Mouse (Mus musculus) erythroblast, adult 5-6 weeks (primary cell): ENCODE data around the gene Gm10134. TPM values are rescaled to one million over a fixed set of nuclear protein-coding genes. Genes with fewer than 3 reads are reported as not detected.

Experiments
- ATAC-seq: replicated peaks from 2 replicates; pipeline ENCODE4 v1.8.0; 2016; ENCODE audit warnings: moderate number of reproducible peaks, mild to moderate bottlenecking, moderate TSS enrichment, inconsistent platforms; ENCODE audit not compliant: poor library complexity, low FRiP score, severe bottlenecking
- total RNA-seq, 2 experiments: library from RNA; stranded (forward) in 1 of 2; stranded (reverse) in 1 of 2; fragments of 150-400 nt in 1 of 2; fragments of 200-764, 138-1000 nt in 1 of 2; gene quantifications; 2 replicates each; pipeline versions ENCODE4 v1.2.3 to v1.2.4; 2015 to 2017; ENCODE audit warnings: low replicate concordance in 2 of 2

The Gm10134 gene
- total RNA-seq, 2 experiments from 2014 or later: not detected

DNA sequence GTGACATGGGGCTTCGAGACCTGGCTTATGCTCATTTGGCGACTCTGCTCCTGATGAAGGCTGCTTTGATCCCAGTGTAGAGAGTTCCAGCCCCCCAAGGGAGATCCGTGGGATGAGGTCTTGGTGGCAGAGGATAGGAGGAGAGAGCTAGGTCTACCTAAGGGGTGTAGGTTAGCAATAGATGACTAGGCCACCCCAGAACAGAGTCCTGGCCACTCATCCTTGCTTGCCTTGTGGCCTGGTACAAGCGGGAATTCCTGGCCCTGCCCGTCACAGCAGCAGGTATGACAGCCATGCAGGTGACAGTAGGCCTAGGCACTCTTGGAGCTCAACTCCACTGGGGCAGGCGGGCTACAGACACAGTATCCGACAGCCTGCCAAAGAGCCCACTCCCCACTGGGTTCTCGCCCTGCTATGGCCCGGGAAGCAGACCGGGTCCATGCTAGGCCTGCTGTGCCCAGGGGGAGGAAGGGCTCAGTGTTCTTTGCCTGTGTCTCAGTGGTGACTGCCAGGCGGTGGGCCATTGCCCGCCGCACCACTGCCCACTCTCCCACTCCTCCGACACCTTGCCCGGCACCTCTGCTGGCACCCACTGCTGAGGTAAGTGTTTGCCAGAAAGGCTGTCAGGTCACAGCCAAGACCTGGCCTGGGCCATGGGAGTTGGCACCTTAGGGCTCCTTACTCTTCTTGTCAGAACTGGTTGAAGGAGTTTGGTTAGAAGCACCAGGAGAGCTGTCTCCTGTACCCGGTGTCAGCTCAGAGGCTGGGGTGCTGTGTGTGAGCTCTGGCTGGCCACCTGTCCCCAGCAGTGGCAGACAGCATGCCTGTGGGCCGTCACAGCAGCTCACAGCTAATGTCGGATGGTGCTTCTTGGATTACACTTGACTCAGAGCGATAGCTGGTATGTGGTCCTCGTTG is 21.8 kb downstream of the Gm10134 start:
- ATAC-seq: no peak

GRCm38 (mm10) chr2:28528354-28528730 is 22.4 kb downstream of the Gm10134 start:
- ATAC-seq: no peak

DNA sequence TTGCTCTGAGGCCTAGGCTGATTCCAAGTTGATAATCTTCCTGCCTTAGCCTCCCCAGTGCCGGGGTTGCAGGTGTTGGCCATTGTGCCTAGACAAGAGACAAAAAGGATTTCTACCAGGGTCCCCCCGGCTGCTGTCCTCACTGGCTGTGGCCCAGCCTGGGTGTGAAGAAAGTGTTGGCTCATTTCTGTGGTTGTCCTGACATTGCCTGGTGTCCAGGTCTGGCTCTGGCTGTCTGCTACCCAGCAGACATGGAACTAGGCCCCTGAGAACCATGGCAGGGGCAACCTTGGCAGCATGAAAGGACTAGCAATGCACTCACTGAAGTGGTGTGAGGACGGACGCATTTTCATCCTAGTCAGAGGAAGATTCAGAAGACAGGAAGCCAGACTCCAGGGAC is 24.0 kb downstream of the Gm10134 start:
- no peak for ATAC-seq

- ATAC-seq: no peak
These were observed 24.4 kb downstream of the Gm10134 start for GRCm38 (mm10) chr2:28530311-28530710.

- no peak for ATAC-seq
These were observed 27.3 kb downstream of the Gm10134 start for GRCm38 (mm10) chr2:28532938-28533771.

DNA sequence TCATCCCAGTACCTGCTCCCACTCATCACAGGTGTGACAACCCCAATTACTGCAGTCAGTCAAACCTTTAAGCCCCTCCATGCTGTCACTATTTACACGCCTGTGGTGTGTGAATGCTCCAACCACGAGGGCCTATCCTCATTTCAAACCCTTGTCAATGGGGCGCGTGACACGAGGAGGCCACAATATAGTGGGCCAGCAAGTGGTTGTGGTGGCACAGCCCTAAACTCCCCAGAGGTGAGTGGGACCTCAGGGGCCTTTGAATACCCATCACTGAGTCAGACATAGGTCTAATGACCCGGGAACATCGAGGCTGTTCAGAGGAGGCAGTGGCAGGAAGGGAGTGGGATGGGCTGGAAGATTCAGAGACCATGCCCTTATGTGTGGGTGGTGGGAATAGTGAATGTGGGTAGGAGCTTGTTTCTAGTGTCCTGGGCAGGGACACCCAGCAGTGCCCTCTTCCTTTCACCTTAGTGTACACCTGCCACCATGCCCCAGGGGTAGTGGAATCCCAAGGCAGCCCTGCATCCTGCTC is 28.1 kb downstream of the Gm10134 start:
- no peak for ATAC-seq

DNA sequence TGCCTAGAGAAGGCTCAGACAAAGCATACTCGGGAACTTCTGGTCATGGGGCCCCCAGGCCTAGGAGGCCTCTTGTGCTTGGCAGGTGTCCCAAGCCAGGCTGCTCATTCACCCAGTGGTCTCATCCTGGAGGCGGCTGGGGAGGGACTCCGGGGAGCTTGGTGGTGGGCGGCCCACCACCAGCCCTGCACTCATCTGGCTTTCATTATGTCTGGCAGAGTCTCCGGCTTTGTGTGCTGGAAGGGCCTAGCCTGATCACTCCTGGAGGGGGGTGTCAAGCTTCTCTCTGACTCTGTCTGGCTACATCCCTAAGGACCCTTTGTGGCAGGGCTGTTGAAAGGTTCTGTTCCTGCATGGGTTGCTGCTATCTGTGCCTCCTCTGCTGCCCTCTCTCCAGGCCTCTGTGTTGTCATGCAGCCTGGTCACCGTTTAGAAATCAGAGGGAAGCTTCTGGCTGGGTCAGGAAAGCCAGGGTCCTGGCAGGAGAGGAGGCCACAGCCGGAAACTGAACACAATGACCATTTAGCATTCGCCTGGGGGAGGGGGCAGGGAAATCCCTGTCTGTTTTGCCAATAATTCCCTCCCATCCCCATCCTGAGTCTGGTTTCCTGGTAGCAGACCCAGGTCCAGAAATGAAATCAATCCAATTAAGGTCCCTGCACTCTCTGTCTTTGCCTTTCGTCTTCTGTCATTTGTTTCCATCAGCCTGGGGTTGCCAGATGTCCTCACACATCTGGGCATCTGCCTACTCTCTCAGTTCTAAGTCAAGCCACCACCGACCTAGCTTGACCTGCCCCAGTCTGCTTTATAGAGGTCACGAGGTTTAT is 28.8 kb downstream of the Gm10134 start:
- ATAC-seq: no peak

DNA sequence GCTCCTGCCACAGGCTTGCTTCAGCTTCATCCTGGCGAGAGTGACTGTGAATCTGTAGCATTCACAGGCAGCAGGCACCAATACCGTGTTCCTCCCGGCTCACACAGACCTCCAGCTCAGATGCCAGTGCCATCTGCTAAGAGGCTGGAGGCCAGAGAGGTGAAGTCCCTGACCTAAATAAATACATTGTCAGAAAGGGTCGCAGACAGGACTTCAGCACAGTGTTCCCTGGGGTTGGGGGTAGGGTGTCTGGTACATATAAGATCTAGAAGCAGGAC is 29.3 kb downstream of the Gm10134 start:
- no peak for ATAC-seq

- no peak for ATAC-seq
These were observed 29.8 kb downstream of the Gm10134 start for GRCm38 (mm10) chr2:28535650-28536049.

DNA sequence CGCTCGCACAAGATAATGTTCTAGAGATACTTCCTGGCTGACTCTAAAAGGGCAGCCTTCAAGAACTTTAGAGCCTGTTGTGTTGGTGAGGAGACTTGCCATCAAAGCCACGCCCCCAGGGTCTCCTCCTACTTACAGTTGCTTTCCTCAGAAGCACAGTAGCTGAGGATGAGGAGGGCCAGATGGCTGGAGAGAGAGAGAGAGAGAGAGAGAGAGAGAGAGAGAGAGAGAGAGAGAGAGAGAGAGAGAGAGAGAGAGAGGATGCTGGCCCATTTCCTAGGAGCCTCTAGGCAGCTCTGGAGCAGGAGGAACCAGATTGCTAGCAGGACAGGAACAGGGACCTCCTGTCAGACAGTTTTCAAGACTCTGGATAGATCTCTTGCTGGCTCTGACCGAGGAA is 30.3 kb downstream of the Gm10134 start:
- ATAC-seq: no peak

DNA sequence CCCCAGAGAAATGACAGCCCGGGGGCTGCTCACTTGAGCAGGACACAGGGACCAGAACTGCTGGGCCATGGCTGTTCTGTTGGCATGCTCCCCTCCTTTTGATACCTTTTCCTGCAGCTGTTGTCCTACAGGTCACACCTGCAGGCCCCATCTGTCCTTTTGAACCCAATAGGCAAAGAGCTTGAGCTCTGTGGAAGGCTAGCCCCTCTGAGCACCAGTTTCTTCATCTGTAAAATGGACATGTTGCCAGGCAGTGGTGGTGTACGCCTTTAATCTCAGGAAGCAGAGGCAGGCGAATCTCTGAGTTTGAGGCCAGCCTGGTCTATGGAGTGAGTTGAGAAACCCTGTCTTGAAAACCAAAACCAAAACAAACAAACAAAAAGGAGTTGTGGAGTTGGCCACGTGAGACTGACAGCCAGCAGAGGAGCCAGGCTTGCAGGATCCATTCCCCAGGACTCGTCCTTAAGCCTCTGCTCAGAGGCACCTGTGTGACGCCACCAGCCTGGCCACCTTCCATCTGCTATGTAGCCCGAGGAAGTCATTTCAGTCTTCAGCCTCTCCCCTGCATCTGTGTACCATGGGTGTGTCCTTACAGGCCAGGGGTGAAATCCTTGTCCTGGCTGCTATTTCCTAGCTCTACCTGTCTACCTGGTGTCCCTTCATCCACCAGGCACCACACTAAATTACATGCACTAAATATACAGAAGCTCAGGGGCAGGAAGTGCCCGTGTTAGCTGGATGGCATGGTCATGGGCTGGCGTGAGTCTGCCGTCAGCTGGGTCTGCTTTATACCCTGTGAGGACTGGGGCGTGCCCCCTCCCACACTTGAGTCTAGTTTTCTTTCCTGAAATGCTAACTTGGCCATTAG is 31.1 kb downstream of the Gm10134 start:
- no peak for ATAC-seq

GRCm38 (mm10) chr2:28537634-28537920 is 31.7 kb downstream of the Gm10134 start:
- ATAC-seq: no peak

GRCm38 (mm10) chr2:28537995-28538816 is 32.3 kb downstream of the Gm10134 start:
- ATAC-seq: no peak

DNA sequence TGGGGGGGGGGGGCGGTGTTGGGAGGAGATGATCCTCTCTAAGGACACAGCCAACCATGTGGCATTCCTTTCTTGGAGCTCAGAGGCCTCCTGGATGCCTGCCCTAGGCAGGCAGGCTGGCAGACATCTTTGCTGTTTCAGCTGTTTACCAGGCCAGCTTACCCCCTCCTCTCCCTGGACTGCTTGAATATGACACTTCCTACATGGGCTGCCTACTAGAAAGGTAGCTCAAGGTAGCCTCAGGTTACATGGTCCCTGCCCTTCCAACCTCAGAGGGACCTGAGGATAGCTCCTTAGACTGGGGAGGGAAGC is 32.9 kb downstream of the Gm10134 start:
- ATAC-seq: no peak

GRCm38 (mm10) chr2:28539206-28539605 is 33.3 kb downstream of the Gm10134 start:
- ATAC-seq: no peak

- ATAC-seq: no peak
These were observed 34.1 kb downstream of the Gm10134 start for GRCm38 (mm10) chr2:28539949-28540348.

DNA sequence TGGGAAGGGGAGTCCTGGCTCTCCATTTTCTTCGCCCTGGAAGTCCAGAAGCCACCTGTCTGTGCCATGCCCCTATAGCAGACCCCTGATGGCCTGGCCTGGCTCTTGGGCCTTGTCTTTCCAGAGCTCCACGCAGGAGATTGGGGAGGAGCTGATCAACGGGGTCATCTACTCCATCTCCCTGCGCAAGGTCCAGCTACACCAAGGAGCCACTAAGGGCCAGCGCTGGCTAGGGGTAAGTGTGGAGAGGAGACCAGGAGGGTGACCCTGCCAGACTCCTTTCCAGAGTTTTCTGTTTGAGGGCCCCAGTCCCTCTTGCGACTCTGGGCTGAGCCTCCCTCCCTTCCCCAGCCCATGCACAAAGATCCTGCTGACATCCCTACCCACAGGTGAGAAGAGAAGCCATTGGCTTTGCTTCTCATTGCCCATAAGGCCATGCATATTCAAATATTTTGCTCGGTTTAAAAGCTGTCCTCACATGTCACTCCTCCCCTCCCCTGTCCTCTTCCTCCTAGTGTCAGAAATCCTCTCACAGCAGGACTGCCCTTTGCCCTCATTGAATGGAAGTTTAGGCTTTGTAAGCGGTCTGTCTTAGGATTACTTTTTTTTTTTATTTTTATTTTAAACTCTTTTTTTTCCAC is 34.8 kb downstream of the Gm10134 start:
- no peak for ATAC-seq

GRCm38 (mm10) chr2:28543894-28544293 is 38.0 kb downstream of the Gm10134 start:
- no peak for ATAC-seq
